ENCODE assay signal across 8 mouse cellular contexts in the genomic region with DNA sequence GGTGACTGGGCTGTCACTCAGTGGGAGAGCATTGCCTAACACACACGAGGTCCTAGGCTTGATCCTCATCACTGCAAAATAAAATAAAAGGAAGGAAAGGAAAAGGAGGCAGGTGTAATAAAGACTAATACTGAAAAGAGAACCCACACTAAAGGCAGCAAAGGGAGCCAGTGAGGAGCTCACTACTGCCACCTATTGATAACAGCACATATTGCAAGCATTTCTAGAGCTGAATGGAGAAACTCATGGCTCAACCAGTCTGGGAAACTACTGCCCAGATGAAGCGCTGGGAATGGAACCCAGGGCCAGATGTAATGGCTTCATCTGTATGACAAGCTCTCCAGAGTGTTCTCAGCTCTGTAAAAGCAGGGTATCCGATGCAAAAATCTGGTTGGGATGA. TPM values are rescaled to one million over a fixed set of nuclear protein-coding genes. Genes with fewer than 3 reads are reported as not detected.
DNase-seq lines count a peak whose midpoint lies in the region; ATAC-seq lines count a peak whose summit lies in the region.

No protein-coding gene starts in this region.

- H3K9me3 ChIP-seq in intestine, embryonic 15.5 days = no peaks in the 10 kb centered on the region

- no peaks in the 10 kb centered on the region for H3K36me3 ChIP-seq in intestine, embryonic 15.5 days

- intact Hi-C loops in heart, postnatal 10 days (cut with DNase I) = loop anchor here (2.0 kb wide), 1 partner anchor 62 kb away; no protein-coding TSS in a partner anchor

- H3K4me2 ChIP-seq in intestine, embryonic 15.5 days (replicated peaks) = no peak overlapping the region

- no peaks in the 10 kb centered on the region for H3K4me1 ChIP-seq in intestine, embryonic 15.5 days (replicated peaks)

- peak; percentile 49 for DNase-seq in gastrocnemius, adult 18-20 months (ENCODE audit: low spot score)
- DNase-seq in gastrocnemius, postnatal 25 days = no peak
- peak; percentile 43 to 50 for DNase-seq in right cerebral cortex, adult 2 months (ENCODE audit: low spot score in 2 of 2)
- no peak for DNase-seq in right cerebral cortex, postnatal 14 days
- DNase-seq in c-Kit-negative CD71-positive TER-119-positive erythroid progenitor cells, embryonic 14.5 days (ENCODE audit: low read depth, low spot score) = peak; percentile 46
- peak; percentile 64 to 74 for DNase-seq in heart, postnatal 10 days
- DNase-seq in retina, adult 2 months (ENCODE audit: low read depth, low spot score) = peak; percentile 13

- ATAC-seq in intestine, embryonic 15.5 days = no peak

- H3K4me3 ChIP-seq in intestine, embryonic 15.5 days (replicated peaks) = no peak overlapping the region

- 51% methylated on average over 3 of the region's 3 CpGs for WGBS in intestine, embryonic 15.5 days

- no peaks in the 10 kb centered on the region for H3K27me3 ChIP-seq in intestine, embryonic 15.5 days (replicated peaks)

- H3K9ac ChIP-seq in intestine, embryonic 15.5 days = no peak overlapping the region

- no peak overlapping the region for H3K27ac ChIP-seq in intestine, embryonic 15.5 days

RNA-seq across cellular contexts. Expression of a gene that starts 15.0 kb away (rescaled TPM):
- total RNA-seq in gastrocnemius, adult 18-20 months (2021) = 10 to 100 TPM; 13.1 to 15.7 TPM
- 10 to 100 TPM; 14.3 to 14.9 TPM for total RNA-seq in gastrocnemius, postnatal 25 days (2021)
- 10 to 100 TPM; 36.7 to 38.6 TPM for total RNA-seq in heart, postnatal 10 days (2021)
- 7.8 and 8.8 TPM in 2 replicates for polyA plus RNA-seq in intestine, embryonic 15.5 days (2015; fragmentation: Nextera tagmentation; extraction: Ambion mirVana)

Comparison
In these comparisons a context has a peak if more than half of its experiments do, and no peak if none do; other contexts are left out.
1. DNase-seq: peak in gastrocnemius, adult 18-20 months (single experiment), right cerebral cortex, adult 2 months (2 of 2), c-Kit-negative CD71-positive TER-119-positive erythroid progenitor cells, embryonic 14.5 days (single experiment), heart, postnatal 10 days (2 of 2) and retina, adult 2 months (single experiment); none in gastrocnemius, postnatal 25 days (single experiment) and right cerebral cortex, postnatal 14 days (single experiment).